Mouse (Mus musculus) ovary, postnatal 14 days (tissue): ENCODE measurements at regions not wholly inside any gene's neighbourhood (a gene's known extent, or its start where the extent isn't known, plus 50 kb on each side); places are given as distances from the start of the nearest gene placed in this dataset.

Experiments
- DNase-seq: peaks from one replicate; pipeline ENCODE4 v3.0.0; 2022; ENCODE audit warnings: low spot score

- DNase-seq, result peak; percentile 11
Measured at GRCm38 (mm10) chr13:37619841-37620725, 158.1 kb upstream of the Rreb1 start.

- no peak for DNase-seq
Measured at GRCm38 (mm10) chr13:37621319-37622050, 156.7 kb upstream of the Rreb1 start.

- DNase-seq, result no peak
Measured at GRCm38 (mm10) chr13:37622366-37623088, 155.7 kb upstream of the Rreb1 start.

GRCm38 (mm10) chr13:37624741-37625140 is 153.5 kb upstream of the Rreb1 start:
- no peak for DNase-seq

- no peak for DNase-seq
Measured at GRCm38 (mm10) chr13:37625532-37626235, 152.5 kb upstream of the Rreb1 start.

GRCm38 (mm10) chr13:37628391-37629270 is 149.6 kb upstream of the Rreb1 start:
- DNase-seq, result no peak

- peak; percentile 12 for DNase-seq
Measured at GRCm38 (mm10) chr13:37629271-37629899, 148.8 kb upstream of the Rreb1 start.

- DNase-seq, result no peak
Measured at GRCm38 (mm10) chr13:37632835-37633440, 145.3 kb upstream of the Rreb1 start.

GRCm38 (mm10) chr13:37636363-37636762 is 141.8 kb upstream of the Rreb1 start:
- DNase-seq, result no peak

- DNase-seq, result no peak
Measured at GRCm38 (mm10) chr13:37637151-37637550, 141.0 kb upstream of the Rreb1 start.

- DNase-seq, result no peak
Measured at GRCm38 (mm10) chr13:37638071-37638511, 140.1 kb upstream of the Rreb1 start.

GRCm38 (mm10) chr13:37642410-37643093 is 135.6 kb upstream of the Rreb1 start:
- no peak for DNase-seq

- no peak for DNase-seq
Measured at GRCm38 (mm10) chr13:37644751-37645181, 133.4 kb upstream of the Rreb1 start.

- no peak for DNase-seq
Measured at GRCm38 (mm10) chr13:37649467-37650080, 128.6 kb upstream of the Rreb1 start.

GRCm38 (mm10) chr13:37651221-37651946 is 126.8 kb upstream of the Rreb1 start:
- no peak for DNase-seq

GRCm38 (mm10) chr13:37654651-37655050 is 123.5 kb upstream of the Rreb1 start:
- no peak for DNase-seq

GRCm38 (mm10) chr13:37657248-37657647 is 121.0 kb upstream of the Rreb1 start:
- DNase-seq, result peak; percentile 60

- DNase-seq, result no peak
Measured at GRCm38 (mm10) chr13:37658034-37658433, 120.2 kb upstream of the Rreb1 start.
